Mouse (Mus musculus) liver, adult 2 months (tissue): ENCODE measurements around the gene Wwc2.

Experiments used
- CTCF ChIP-seq: fragments of 200-500 bp; IDR thresholded peaks from 2 replicates; pipeline ENCODE4 v1.5.1; 2011; ENCODE audit warnings: low read depth, low read length, control low read depth
- POLR2A ChIP-seq: fragments of 200-500 bp; IDR thresholded peaks from 2 replicates; pipeline ENCODE4 v1.6.1; 2011; ENCODE audit warnings: low read length, control low read depth; ENCODE audit not compliant: insufficient read depth; ENCODE audit errors: extremely low read depth

GRCm38 (mm10) chr8:47791986-47792385 lies 198.7 kb downstream of the Wwc2 start:
- no peak for TF ChIP-seq CTCF
- TF ChIP-seq POLR2A, result no peak
